Comparison of ENCODE assay signal across 13 mouse cellular contexts in genomic region chr17:13572204-13572833, GRCm38 (mm10).
DNase-seq lines count a peak whose midpoint lies in the region; ATAC-seq lines count a peak whose summit lies in the region.
"Had no signal": no experiment of that assay in that cellular context is flagged by ENCODE, and none has a peak within 500 bp of the region (broad histone marks: within the 10 kb centered on the region; RNA-seq: fewer than 3 reads in every experiment).

No protein-coding gene starts in this region.

- intact Hi-C loops in left cerebral cortex, postnatal 36 days (cut with DNase I): no loop called here

- no peaks in the 10 kb centered on the region for H3K27me3 ChIP-seq in hindbrain, embryonic 10.5 days (ENCODE audit: insufficient read depth, poor library complexity, severe bottlenecking)
- no peaks in the 10 kb centered on the region for H3K27me3 ChIP-seq in hindbrain, embryonic 12.5 days
- H3K27me3 ChIP-seq in forebrain, embryonic 14.5 days (replicated peaks; ENCODE audit: control insufficient read depth, insufficient read depth, low read length): no peaks in the 10 kb centered on the region
- no peaks in the 10 kb centered on the region for H3K27me3 ChIP-seq in liver, embryonic 16.5 days (ENCODE audit: control insufficient read depth, insufficient read depth, low read depth, low read length)
- H3K27me3 ChIP-seq in stomach, embryonic 14.5 days (ENCODE audit: control insufficient read depth, insufficient read depth, low read length): no peaks in the 10 kb centered on the region

- WGBS in hindbrain, embryonic 10.5 days: 65% methylated on average over 8 of the region's 8 CpGs
- 58% methylated on average over 8 of the region's 8 CpGs for WGBS in hindbrain, embryonic 12.5 days
- 53% methylated on average over 8 of the region's 8 CpGs for WGBS in forebrain, embryonic 14.5 days
- WGBS in liver, embryonic 16.5 days (ENCODE audit: insufficient replicate concordance): 36% methylated on average over 8 of the region's 8 CpGs
- WGBS in stomach, embryonic 14.5 days: 56% methylated on average over 8 of the region's 8 CpGs

- no peaks in the 10 kb centered on the region for H3K9me3 ChIP-seq in hindbrain, embryonic 10.5 days
- no peaks in the 10 kb centered on the region for H3K9me3 ChIP-seq in hindbrain, embryonic 12.5 days (replicated peaks)
- H3K9me3 ChIP-seq in forebrain, embryonic 14.5 days (replicated peaks; ENCODE audit: control insufficient read depth, low read length): no peaks in the 10 kb centered on the region
- H3K9me3 ChIP-seq in liver, embryonic 16.5 days (replicated peaks; ENCODE audit: control insufficient read depth, low read length): no peaks in the 10 kb centered on the region
- H3K9me3 ChIP-seq in stomach, embryonic 14.5 days (ENCODE audit: control insufficient read depth, low read depth, low read length): no peaks in the 10 kb centered on the region
- H3K9me3 ChIP-seq: embryonic facial prominence, embryonic 10.5 days; limb, embryonic 10.5 days had no signal

- H3K4me3 ChIP-seq in hindbrain, embryonic 10.5 days: no peak overlapping the region
- no peak overlapping the region for H3K4me3 ChIP-seq in hindbrain, embryonic 12.5 days
- no peak overlapping the region for H3K4me3 ChIP-seq in forebrain, embryonic 14.5 days (ENCODE audit: low read depth, low read length)
- H3K4me3 ChIP-seq in liver, embryonic 16.5 days (ENCODE audit: low read depth, low read length): no peak overlapping the region
- H3K4me3 ChIP-seq in stomach, embryonic 14.5 days (ENCODE audit: low read depth, low read length): no peak overlapping the region
- H3K4me3 ChIP-seq: embryonic facial prominence, embryonic 10.5 days; limb, embryonic 10.5 days had no signal

- H3K27ac ChIP-seq in hindbrain, embryonic 10.5 days: peak overlapping the region; percentile 14; the same call in 1 of the 2 replicates
- no peak overlapping the region; the same call in 1 of the 2 replicates for H3K27ac ChIP-seq in hindbrain, embryonic 12.5 days
- peak overlapping the region; percentile 80 for H3K27ac ChIP-seq in forebrain, embryonic 14.5 days (ENCODE audit: low read depth, low read length)
- no peak overlapping the region for H3K27ac ChIP-seq in liver, embryonic 16.5 days (ENCODE audit: low read length)
- H3K27ac ChIP-seq in stomach, embryonic 14.5 days (ENCODE audit: low read length): no peak overlapping the region
- H3K27ac ChIP-seq: embryonic facial prominence, embryonic 10.5 days; limb, embryonic 10.5 days had no signal

- DNase-seq in hindbrain, embryonic 10.5 days (ENCODE audit: low spot score): no peak
- no peak for DNase-seq in forebrain, embryonic 14.5 days (ENCODE audit: low spot score)
- DNase-seq in adipocyte (ENCODE audit: low spot score): no peak
- no peak for DNase-seq in right cerebral cortex, postnatal 36 days (ENCODE audit: low spot score in 2 of 2)
- DNase-seq in left cerebral cortex, postnatal 36 days (ENCODE audit: low spot score in 2 of 2): no peak
- DNase-seq: adrenal gland, postnatal 25 days; cerebellum, adult 2 months; retina, postnatal 1 day had no signal

- ATAC-seq in hindbrain, embryonic 12.5 days (ENCODE audit: low FRiP score): no peak
- ATAC-seq in forebrain, embryonic 14.5 days: no peak
- ATAC-seq in liver, embryonic 16.5 days (ENCODE audit: low read depth): peak; percentile 74
- ATAC-seq in stomach, embryonic 14.5 days (ENCODE audit: insufficient number of reproducible peaks, insufficient read depth, low FRiP score, low read depth): peak; percentile 79

- H3K4me1 ChIP-seq in hindbrain, embryonic 10.5 days (replicated peaks): peaks cover 21% of the 10 kb centered on the region
- H3K4me1 ChIP-seq in hindbrain, embryonic 12.5 days: peaks cover 21% of the 10 kb centered on the region
- H3K4me1 ChIP-seq in forebrain, embryonic 14.5 days (ENCODE audit: control insufficient read depth, insufficient read depth, low read length): peaks cover 13% of the 10 kb centered on the region
- H3K4me1 ChIP-seq in liver, embryonic 16.5 days (ENCODE audit: control insufficient read depth, low read depth, low read length): no peaks in the 10 kb centered on the region
- H3K4me1 ChIP-seq in stomach, embryonic 14.5 days (ENCODE audit: control insufficient read depth, insufficient read depth, low read length): no peaks in the 10 kb centered on the region

- H3K9ac ChIP-seq in hindbrain, embryonic 12.5 days: no peak overlapping the region
- H3K9ac ChIP-seq in forebrain, embryonic 14.5 days (ENCODE audit: low read length): no peak overlapping the region
- no peak overlapping the region for H3K9ac ChIP-seq in liver, embryonic 16.5 days (ENCODE audit: low read depth, low read length)
- no peak overlapping the region for H3K9ac ChIP-seq in stomach, embryonic 14.5 days (replicated peaks; ENCODE audit: low read depth, low read length)

- H3K36me3 ChIP-seq in hindbrain, embryonic 10.5 days: no peaks in the 10 kb centered on the region
- H3K36me3 ChIP-seq in hindbrain, embryonic 12.5 days: no peaks in the 10 kb centered on the region
- H3K36me3 ChIP-seq in forebrain, embryonic 14.5 days (ENCODE audit: control insufficient read depth, insufficient read depth, low read length): no peaks in the 10 kb centered on the region
- H3K36me3 ChIP-seq in liver, embryonic 16.5 days (ENCODE audit: control insufficient read depth, insufficient read depth): no peaks in the 10 kb centered on the region
- H3K36me3 ChIP-seq in stomach, embryonic 14.5 days (ENCODE audit: control insufficient read depth, insufficient read depth, low read length): no peaks in the 10 kb centered on the region
- H3K36me3 ChIP-seq: embryonic facial prominence, embryonic 10.5 days; limb, embryonic 10.5 days had no signal

- H3K4me2 ChIP-seq in hindbrain, embryonic 12.5 days (replicated peaks): no peak overlapping the region
- H3K4me2 ChIP-seq in forebrain, embryonic 14.5 days (ENCODE audit: low read length): no peak overlapping the region
- no peak overlapping the region for H3K4me2 ChIP-seq in liver, embryonic 16.5 days (ENCODE audit: low read depth, low read length)
- H3K4me2 ChIP-seq in stomach, embryonic 14.5 days (replicated peaks; ENCODE audit: low read depth, low read length): no peak overlapping the region

Comparison
In these comparisons a context has a peak if more than half of its experiments do, and no peak if none do; other contexts are left out.
1. H3K27ac ChIP-seq: peak in hindbrain, embryonic 10.5 days (single experiment) and forebrain, embryonic 14.5 days (single experiment); none in hindbrain, embryonic 12.5 days (single experiment), liver, embryonic 16.5 days (single experiment) and stomach, embryonic 14.5 days (single experiment).
2. ATAC-seq: peak in liver, embryonic 16.5 days (single experiment) and stomach, embryonic 14.5 days (single experiment); none in hindbrain, embryonic 12.5 days (single experiment) and forebrain, embryonic 14.5 days (single experiment).